Mouse (Mus musculus): ENCODE data around the gene Rnf220. TPM values are rescaled to one million over a fixed set of nuclear protein-coding genes. Genes with fewer than 3 reads are reported as not detected.

The Rnf220 gene
- polyA plus RNA-seq, 1 experiment from 2014 or later: 109 TPM

DNA sequence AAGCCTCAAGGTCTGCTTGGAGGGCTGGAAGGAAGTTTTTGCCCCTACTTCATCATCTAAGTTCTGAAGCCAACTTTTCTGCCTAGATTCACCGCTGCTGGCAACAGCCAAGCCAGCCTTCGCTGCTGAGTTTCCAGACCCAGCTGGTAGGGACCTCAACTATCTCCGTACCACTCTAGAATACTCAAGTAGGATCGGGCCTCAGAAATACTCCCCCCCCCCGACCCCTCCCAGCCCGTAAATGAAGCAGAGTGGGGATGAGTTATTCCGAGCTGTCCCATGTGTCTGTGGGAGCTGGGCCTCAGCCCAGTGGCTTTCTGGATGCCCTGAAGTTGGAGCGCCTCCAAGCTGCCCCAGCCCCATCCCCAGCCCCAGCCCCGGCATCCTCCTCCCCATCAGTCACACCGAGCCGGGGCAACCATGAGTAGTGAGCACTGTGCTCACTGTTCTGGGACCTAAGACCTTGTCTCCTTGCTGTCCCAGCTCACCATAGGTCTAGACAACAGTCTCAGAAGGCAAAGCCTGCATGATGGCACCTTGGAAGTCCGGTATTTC is 146.6 kb downstream of the Rnf220 start:
- Histone ChIP-seq H3K9me3 (ENCODE audit: control insufficient read depth, low read length) (no peaks in the 10 kb centered on the region), H3K27ac (ENCODE audit: low read depth, low read length) (no peak overlapping the region), H3K27me3 (replicated peaks; ENCODE audit: control insufficient read depth, insufficient read depth, low read length) (no peaks in the 10 kb centered on the region; the same call in 1 of the 2 replicates), H3K9ac (ENCODE audit: low read depth, low read length) (no peak overlapping the region), H3K4me1 (ENCODE audit: control insufficient read depth, insufficient read depth, low read depth, low read length) (peaks cover 10% of the 10 kb centered on the region), H3K4me3 (ENCODE audit: low read length) (no peak overlapping the region), H3K36me3 (ENCODE audit: control insufficient read depth, insufficient read depth, low read length) (no peaks in the 10 kb centered on the region), H3K4me2 (ENCODE audit: low read length) (no peak overlapping the region)
- peak; percentile 75 for ATAC-seq
- WGBS: 50% methylated on average over 12 of the region's 12 CpGs

DNA sequence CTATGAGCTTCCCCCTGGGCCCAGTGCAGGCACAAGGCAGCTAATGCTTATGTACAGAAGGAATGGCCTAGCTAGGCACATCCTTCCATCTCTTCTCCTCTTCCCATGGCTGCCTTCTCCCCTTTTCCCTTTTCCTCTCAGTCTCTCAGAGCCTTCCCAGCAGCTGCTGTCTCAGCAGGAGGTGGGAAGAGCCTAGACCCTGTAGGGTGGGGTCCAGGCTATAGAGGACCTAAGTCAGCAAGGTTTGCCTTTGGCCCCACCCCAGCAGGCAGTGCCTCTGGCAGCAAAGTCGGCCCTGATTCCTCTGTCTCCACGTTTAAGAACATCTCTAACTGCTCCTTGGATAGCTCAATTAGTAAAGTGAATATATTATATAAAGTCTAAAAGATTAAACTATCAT is 147.5 kb downstream of the Rnf220 start:
- H3K4me1 ChIP-seq (ENCODE audit: control insufficient read depth, insufficient read depth, low read depth, low read length): peaks cover 10% of the 10 kb centered on the region
- H3K4me3 ChIP-seq (ENCODE audit: low read length): no peak overlapping the region
- no peak overlapping the region for H3K9ac ChIP-seq (ENCODE audit: low read depth, low read length)
- H3K9me3 ChIP-seq (ENCODE audit: control insufficient read depth, low read length): no peaks in the 10 kb centered on the region
- H3K36me3 ChIP-seq (ENCODE audit: control insufficient read depth, insufficient read depth, low read length): no peaks in the 10 kb centered on the region
- no peak overlapping the region for H3K27ac ChIP-seq (ENCODE audit: low read depth, low read length)
- H3K27me3 ChIP-seq (replicated peaks; ENCODE audit: control insufficient read depth, insufficient read depth, low read length): no peaks in the 10 kb centered on the region; the same call in 1 of the 2 replicates
- no peak for ATAC-seq
- H3K4me2 ChIP-seq (ENCODE audit: low read length): no peak overlapping the region
- WGBS: 26% methylated on average over 2 of the region's 2 CpGs

DNA sequence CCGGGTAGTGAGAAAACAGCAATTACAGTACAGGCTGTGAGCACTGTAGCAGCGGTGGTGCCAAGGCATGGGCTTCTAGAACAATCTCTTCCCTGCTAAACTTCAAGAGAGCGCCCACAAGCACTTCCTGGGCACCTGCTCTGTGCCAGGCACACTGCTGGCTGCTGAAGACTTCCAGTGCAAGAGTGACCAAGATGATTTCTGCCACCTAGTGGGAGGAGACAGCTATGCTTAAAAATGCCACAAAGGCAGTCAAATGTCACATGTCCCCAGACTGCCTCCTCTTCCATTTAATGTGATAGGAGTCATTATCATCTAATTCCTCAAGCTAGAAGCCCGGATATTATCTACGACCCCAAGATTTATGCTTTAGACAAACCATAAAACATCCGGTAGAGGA is 150.8 kb downstream of the Rnf220 start:
- Histone ChIP-seq H3K9me3 (ENCODE audit: control insufficient read depth, low read length) (no peaks in the 10 kb centered on the region), H3K9ac (ENCODE audit: low read depth, low read length) (no peak overlapping the region), H3K4me1 (ENCODE audit: control insufficient read depth, insufficient read depth, low read depth, low read length) (peaks cover 13% of the 10 kb centered on the region), H3K4me2 (ENCODE audit: low read length) (no peak overlapping the region), H3K4me3 (ENCODE audit: low read length) (no peak overlapping the region), H3K27me3 (replicated peaks; ENCODE audit: control insufficient read depth, insufficient read depth, low read length) (no peaks in the 10 kb centered on the region; the same call in 1 of the 2 replicates), H3K27ac (ENCODE audit: low read depth, low read length) (no peak overlapping the region), H3K36me3 (ENCODE audit: control insufficient read depth, insufficient read depth, low read length) (no peaks in the 10 kb centered on the region)
- WGBS: 60% methylated on average over 6 of the region's 6 CpGs
- ATAC-seq: no peak

DNA sequence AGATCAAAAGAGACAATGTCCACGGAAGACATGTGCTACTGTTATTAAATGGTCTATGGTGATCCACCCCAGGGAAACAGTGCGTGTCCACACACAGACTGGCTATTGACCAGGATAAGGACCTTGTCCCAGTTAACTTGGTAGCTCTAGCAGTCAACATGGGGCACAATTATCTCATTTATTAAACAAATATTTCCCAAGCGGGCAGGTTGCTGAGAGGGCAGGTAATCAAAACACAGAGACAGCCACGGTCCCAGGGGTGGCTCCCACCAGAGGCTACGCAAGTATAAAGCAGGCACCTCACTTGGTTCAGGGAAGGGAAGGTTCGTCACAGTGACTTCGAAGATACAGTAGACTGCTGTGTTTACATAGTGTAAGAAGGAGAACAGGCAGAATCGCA is 153.5 kb downstream of the Rnf220 start:
- Histone ChIP-seq H3K27me3 (replicated peaks; ENCODE audit: control insufficient read depth, insufficient read depth, low read length) (no peaks in the 10 kb centered on the region; the same call in 1 of the 2 replicates), H3K27ac (ENCODE audit: low read depth, low read length) (0 out of 2 replicates have a peak overlapping the region, but pooled peaks have one; percentile 18)

DNA sequence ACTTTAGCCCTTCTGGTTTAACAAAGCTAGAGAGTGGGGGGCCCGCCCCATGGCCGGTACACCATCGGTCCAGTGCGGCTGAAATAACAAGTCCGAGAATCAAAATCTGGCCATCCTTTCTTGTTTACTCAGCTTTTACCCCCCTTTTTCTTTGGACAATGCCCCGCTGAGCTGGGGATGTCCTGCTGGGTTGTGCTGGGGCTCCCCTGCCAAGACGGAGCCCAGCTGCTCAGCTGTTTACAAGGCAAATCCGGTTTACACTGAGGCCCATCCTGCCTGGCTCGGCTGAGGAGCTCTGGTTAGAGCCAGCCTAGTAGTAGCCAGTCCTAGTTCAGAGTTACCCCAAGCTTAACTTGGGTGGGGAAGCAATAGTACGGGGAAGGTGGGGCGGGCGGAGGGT is 154.1 kb downstream of the Rnf220 start:
- no peak overlapping the region for H3K9ac ChIP-seq (ENCODE audit: low read depth, low read length)
- H3K9me3 ChIP-seq (ENCODE audit: control insufficient read depth, low read length): no peaks in the 10 kb centered on the region
- no peaks in the 10 kb centered on the region for H3K36me3 ChIP-seq (ENCODE audit: control insufficient read depth, insufficient read depth, low read length)
- ATAC-seq: peak; percentile 72
- no peak overlapping the region for H3K4me2 ChIP-seq (ENCODE audit: low read length)
- 43% methylated on average over 12 of the region's 12 CpGs for WGBS
- H3K27me3 ChIP-seq (replicated peaks; ENCODE audit: control insufficient read depth, insufficient read depth, low read length): no peaks in the 10 kb centered on the region; the same call in 1 of the 2 replicates
- H3K27ac ChIP-seq (ENCODE audit: low read depth, low read length): peak overlapping the region; percentile 18; the same call in 1 of the 2 replicates
- no peak overlapping the region for H3K4me3 ChIP-seq (ENCODE audit: low read length)
- H3K4me1 ChIP-seq (ENCODE audit: control insufficient read depth, insufficient read depth, low read depth, low read length): peaks cover 3% of the 10 kb centered on the region; the same call in 1 of the 2 replicates

More for the DNA sequence above, 153.5 kb downstream of the Rnf220 start:
- H3K4me2 ChIP-seq (ENCODE audit: low read length): no peak overlapping the region
- H3K36me3 ChIP-seq (ENCODE audit: control insufficient read depth, insufficient read depth, low read length): no peaks in the 10 kb centered on the region
- WGBS: 74% methylated on average over 8 of the region's 8 CpGs
- ATAC-seq: no peak
- H3K4me1 ChIP-seq (ENCODE audit: control insufficient read depth, insufficient read depth, low read depth, low read length): peaks cover 3% of the 10 kb centered on the region; the same call in 1 of the 2 replicates
- H3K9me3 ChIP-seq (ENCODE audit: control insufficient read depth, low read length): no peaks in the 10 kb centered on the region
- H3K9ac ChIP-seq (ENCODE audit: low read depth, low read length): no peak overlapping the region
- H3K4me3 ChIP-seq (ENCODE audit: low read length): no peak overlapping the region

DNA sequence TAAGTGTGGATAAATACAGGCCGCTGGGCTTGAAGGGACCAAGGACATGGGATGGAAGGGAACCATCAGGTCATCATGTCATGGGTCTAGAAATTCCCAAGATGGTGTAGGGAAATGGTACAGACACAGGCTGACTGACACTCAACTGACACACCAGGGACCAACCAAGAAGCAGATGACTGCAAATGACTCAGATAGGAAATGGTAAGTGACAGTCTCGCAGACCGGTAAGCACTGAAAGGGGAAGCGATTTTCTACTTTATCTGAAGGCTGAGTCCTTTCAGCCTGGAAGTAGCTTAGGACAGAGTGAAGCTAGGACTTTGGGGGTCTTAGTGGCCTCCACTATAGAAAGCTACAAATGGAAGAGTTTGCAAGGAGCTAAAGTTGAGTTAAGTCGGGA is 155.6 kb downstream of the Rnf220 start:
- no peak overlapping the region for H3K27ac ChIP-seq (ENCODE audit: low read depth, low read length)
- H3K9me3 ChIP-seq (ENCODE audit: control insufficient read depth, low read length): no peaks in the 10 kb centered on the region
- H3K9ac ChIP-seq (ENCODE audit: low read depth, low read length): no peak overlapping the region
- H3K4me1 ChIP-seq (ENCODE audit: control insufficient read depth, insufficient read depth, low read depth, low read length): peaks cover 3% of the 10 kb centered on the region; the same call in 1 of the 2 replicates
- no peak overlapping the region for H3K4me3 ChIP-seq (ENCODE audit: low read length)
- WGBS: 91% methylated on average over 5 of the region's 5 CpGs
- H3K36me3 ChIP-seq (ENCODE audit: control insufficient read depth, insufficient read depth, low read length): no peaks in the 10 kb centered on the region
- no peak for ATAC-seq
- H3K27me3 ChIP-seq (replicated peaks; ENCODE audit: control insufficient read depth, insufficient read depth, low read length): no peaks in the 10 kb centered on the region; the same call in 1 of the 2 replicates
- no peak overlapping the region for H3K4me2 ChIP-seq (ENCODE audit: low read length)

DNA sequence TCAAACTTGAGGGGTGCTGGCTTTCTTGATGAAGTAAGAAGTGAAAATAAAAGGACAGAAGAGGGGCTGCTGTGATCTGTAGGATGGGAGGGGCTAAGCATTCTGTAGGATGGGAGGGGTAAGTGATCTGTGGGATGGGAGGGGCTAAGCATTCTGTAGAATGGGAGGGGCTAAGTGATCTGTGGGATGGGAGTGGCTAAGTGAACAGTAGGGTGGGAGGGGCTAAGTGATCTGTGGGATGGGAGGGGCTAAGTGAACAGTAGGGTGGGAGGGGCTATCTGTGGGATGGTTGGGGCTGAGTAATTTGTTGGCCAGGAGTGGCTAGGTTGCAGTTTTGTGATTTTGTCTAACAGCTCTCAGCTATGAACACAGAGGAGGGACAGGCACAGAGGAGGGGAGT is 157.1 kb downstream of the Rnf220 start:
- Histone ChIP-seq H3K9me3 (ENCODE audit: control insufficient read depth, low read length) (no peaks in the 10 kb centered on the region), H3K9ac (ENCODE audit: low read depth, low read length) (no peak overlapping the region), H3K36me3 (ENCODE audit: control insufficient read depth, insufficient read depth, low read length) (no peaks in the 10 kb centered on the region), H3K4me1 (ENCODE audit: control insufficient read depth, insufficient read depth, low read depth, low read length) (peaks cover 3% of the 10 kb centered on the region; the same call in 1 of the 2 replicates), H3K27ac (ENCODE audit: low read depth, low read length) (no peak overlapping the region), H3K27me3 (replicated peaks; ENCODE audit: control insufficient read depth, insufficient read depth, low read length) (no peaks in the 10 kb centered on the region; the same call in 1 of the 2 replicates), H3K4me3 (ENCODE audit: low read length) (no peak overlapping the region), H3K4me2 (ENCODE audit: low read length) (no peak overlapping the region)
- no peak for ATAC-seq

DNA sequence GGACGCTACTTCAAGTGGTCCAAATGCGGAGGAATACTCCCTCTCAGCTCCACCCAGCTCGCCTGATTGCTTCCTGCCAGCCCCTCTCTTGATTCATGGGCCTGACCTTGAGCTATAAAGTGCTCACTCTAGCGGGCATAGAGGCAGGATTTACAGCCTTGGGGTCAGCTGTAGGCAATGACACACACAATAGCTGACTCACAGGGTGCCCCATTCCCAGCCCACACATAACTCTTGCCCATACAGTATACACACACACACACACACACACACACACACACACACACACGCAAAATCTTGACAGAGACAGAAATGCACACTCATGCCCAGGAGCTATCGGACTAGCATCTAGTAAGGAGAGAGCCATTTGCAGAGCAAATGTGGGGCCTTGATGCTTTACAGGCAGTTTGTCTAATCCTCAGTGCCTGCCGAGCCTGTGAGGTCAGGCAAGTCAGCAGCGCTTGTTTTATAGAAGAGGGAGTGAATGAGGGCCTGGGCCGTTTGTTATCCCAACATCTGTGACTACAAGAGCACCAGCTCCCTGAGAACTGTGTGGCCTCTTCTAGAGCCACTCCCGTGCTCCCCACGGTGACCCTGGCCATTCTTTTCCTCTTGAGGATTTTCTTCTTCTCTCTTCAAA is 165.9 kb downstream of the Rnf220 start:
- no peaks in the 10 kb centered on the region for H3K36me3 ChIP-seq (ENCODE audit: control insufficient read depth, insufficient read depth, low read length)
- no peak overlapping the region for H3K9ac ChIP-seq (ENCODE audit: low read depth, low read length)
- no peak overlapping the region for H3K27ac ChIP-seq (ENCODE audit: low read depth, low read length)
- peaks cover 4% of the 10 kb centered on the region for H3K27me3 ChIP-seq (replicated peaks; ENCODE audit: control insufficient read depth, insufficient read depth, low read length)
- no peak overlapping the region for H3K4me3 ChIP-seq (ENCODE audit: low read length)
- no peaks in the 10 kb centered on the region for H3K4me1 ChIP-seq (ENCODE audit: control insufficient read depth, insufficient read depth, low read depth, low read length)
- no peaks in the 10 kb centered on the region for H3K9me3 ChIP-seq (ENCODE audit: control insufficient read depth, low read length)
- no peak for ATAC-seq
- 43% methylated on average over 10 of the region's 11 CpGs for WGBS
- H3K4me2 ChIP-seq (ENCODE audit: low read length): no peak overlapping the region

DNA sequence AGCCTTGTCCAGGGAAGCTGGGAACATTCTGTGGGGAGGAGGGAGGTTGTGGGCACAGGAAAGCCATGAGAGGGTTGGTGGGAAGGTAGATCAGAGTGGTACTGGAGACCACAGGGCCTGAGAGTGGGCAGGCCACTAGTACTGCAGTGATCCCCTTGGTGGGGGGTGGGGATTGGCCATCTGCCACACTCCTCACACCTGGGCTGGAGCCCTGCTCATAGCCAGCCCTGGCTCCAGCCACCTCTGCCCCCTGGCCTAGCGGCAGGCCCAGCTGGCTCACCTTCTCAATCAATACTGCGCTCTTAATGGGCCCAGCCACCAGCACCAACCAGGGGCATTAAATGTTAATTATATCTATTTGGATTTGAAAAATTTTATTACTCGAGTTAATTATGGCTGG is 166.7 kb downstream of the Rnf220 start:
- Histone ChIP-seq H3K36me3 (ENCODE audit: control insufficient read depth, insufficient read depth, low read length) (no peaks in the 10 kb centered on the region), H3K4me2 (ENCODE audit: low read length) (no peak overlapping the region), H3K27me3 (replicated peaks; ENCODE audit: control insufficient read depth, insufficient read depth, low read length) (peaks cover 4% of the 10 kb centered on the region; the same call in 1 of the 2 replicates), H3K9ac (ENCODE audit: low read depth, low read length) (no peak overlapping the region), H3K9me3 (ENCODE audit: control insufficient read depth, low read length) (no peaks in the 10 kb centered on the region), H3K4me3 (ENCODE audit: low read length) (no peak overlapping the region), H3K27ac (ENCODE audit: low read depth, low read length) (no peak overlapping the region), H3K4me1 (ENCODE audit: control insufficient read depth, insufficient read depth, low read depth, low read length) (no peaks in the 10 kb centered on the region)
- 78% methylated on average over 3 of the region's 3 CpGs for WGBS
- no peak for ATAC-seq

Data from hindbrain, embryonic 16.5 days (tissue).